Mouse (Mus musculus) neural tube, embryonic 12.5 days (tissue): ENCODE data around the gene Dbndd2. TPM values are rescaled to one million over a fixed set of nuclear protein-coding genes. Genes with fewer than 3 reads are reported as not detected.

Experiments used
- ATAC-seq: fragments of 200-750 bp; cut with Nextera tagmentation; 2 replicates; pipeline ENCODE4 v1.8.0; 2017; ENCODE audit warnings: low read depth, mild to moderate bottlenecking, moderate TSS enrichment, moderate library complexity; ENCODE audit not compliant: low FRiP score
- H3K27ac ChIP-seq: fragments of 300-500 bp; sonication (generic); 2 replicates; pipeline ENCODE4 v1.5.1; 2016
- H3K27me3 ChIP-seq: fragments of 300-500 bp; sonication (generic); replicated peaks from 2 replicates; pipeline ENCODE4 v1.6.1; 2016; ENCODE audit warnings: mild to moderate bottlenecking
- H3K36me3 ChIP-seq: fragments of 300-500 bp; sonication (generic); 2 replicates; pipeline ENCODE4 v1.6.1; 2016; ENCODE audit warnings: mild to moderate bottlenecking
- H3K4me1 ChIP-seq: fragments of 300-500 bp; sonication (generic); 2 replicates; pipeline ENCODE4 v1.6.1; 2016
- H3K4me2 ChIP-seq: fragments of 300-500 bp; sonication (generic); replicated peaks from 2 replicates; pipeline ENCODE4 v1.6.1; 2016; ENCODE audit warnings: mild to moderate bottlenecking
- H3K4me3 ChIP-seq: fragments of 300-500 bp; sonication (generic); 2 replicates; pipeline ENCODE4 v1.5.1; 2016
- H3K9ac ChIP-seq: fragments of 300-500 bp; sonication (generic); 2 replicates; pipeline ENCODE4 v1.6.1; 2016; ENCODE audit warnings: mild to moderate bottlenecking
- H3K9me3 ChIP-seq: fragments of 300-500 bp; sonication (generic); 2 replicates; pipeline ENCODE4 v1.6.1; 2016; ENCODE audit warnings: mild to moderate bottlenecking
- WGBS: fragments of 180-500 bp; shearing (Covaris S2); methylation state at CpG from one replicate; pipeline ENCODE4 v1.1.7; 2016; 5-methylcytosine and 5-hydroxymethylcytosine counted together
- polyA plus RNA-seq: library from polyadenylated mRNA; unstranded; fragments of >200 nt; fragmentation: Nextera tagmentation; extraction: Ambion mirVana; gene quantifications from 2 replicates; pipeline ENCODE4 v1.2.1, GENCODE M21; 2016

Dbndd2 gene
- polyA plus RNA-seq, 1 experiment from 2014 or later, result 7.0 TPM

DNA sequence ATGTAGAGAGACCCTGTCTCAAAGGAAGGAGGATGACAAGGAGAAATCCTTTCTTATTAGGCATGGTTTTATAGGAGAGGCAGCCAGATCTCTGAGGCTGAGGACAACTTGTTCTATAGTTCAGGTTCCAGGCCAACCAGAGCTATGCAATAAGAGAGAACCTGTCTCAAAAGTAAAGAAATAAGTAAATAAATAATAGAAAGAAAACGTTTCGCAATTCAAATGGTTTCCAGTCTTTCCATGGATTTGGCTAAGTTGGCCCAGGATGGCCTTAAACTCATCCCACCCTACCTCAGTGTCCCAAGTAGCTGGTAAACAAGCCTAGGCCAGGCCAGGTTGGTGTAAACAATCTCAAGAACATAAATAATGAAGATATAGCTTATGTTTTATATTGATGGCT, 41.2 kb upstream of the Dbndd2 start:
- Histone ChIP-seq H3K4me2 (no peak overlapping the region), H3K36me3 (no peaks in the 10 kb centered on the region), H3K9me3 (no peaks in the 10 kb centered on the region), H3K4me1 (peaks cover 19% of the 10 kb centered on the region), H3K9ac (no peak overlapping the region), H3K27ac (no peak overlapping the region), H3K27me3 (peaks cover 17% of the 10 kb centered on the region), H3K4me3 (no peak overlapping the region)
- 90% methylated on average over 2 of the region's 2 CpGs for WGBS
- ATAC-seq, result no peak

DNA sequence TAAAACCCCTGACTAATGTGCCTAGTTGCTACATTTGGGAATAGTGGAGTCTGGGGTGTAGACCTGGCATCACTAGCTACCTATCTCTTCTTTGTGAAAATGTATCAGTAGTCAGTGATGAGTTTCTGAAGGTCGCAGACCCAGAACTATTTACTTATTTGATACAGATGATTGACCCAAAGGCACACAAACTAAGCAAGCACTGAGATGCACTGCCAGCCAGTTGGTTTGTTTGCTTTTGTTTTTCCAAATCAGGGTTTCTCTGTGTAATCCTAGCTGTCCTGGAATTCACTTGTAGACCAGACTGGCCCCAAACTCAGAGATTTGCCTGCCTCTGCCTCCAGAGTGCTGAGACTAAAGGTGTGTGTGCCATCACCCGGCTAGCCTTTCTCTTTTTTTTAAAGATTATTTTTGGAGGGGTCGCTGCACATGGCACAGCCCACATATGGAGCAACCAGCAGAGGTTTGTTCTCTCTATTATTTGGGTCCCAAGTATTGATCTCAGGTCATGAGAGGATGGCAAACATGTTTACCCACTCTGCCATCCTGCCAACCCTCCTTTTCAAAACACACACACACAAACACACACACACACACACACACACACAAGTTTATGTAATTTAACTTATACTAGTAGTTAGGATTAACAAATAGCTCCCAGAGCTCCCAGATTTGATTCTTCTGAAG, 40.4 kb upstream of the Dbndd2 start:
- Histone ChIP-seq H3K4me3 (no peak overlapping the region), H3K4me1 (peaks cover 19% of the 10 kb centered on the region), H3K27me3 (peaks cover 17% of the 10 kb centered on the region), H3K4me2 (no peak overlapping the region), H3K9ac (no peak overlapping the region), H3K36me3 (no peaks in the 10 kb centered on the region), H3K27ac (no peak overlapping the region), H3K9me3 (no peaks in the 10 kb centered on the region)
- ATAC-seq, result no peak
- WGBS, result 85% methylated on average over 3 of the region's 3 CpGs

DNA sequence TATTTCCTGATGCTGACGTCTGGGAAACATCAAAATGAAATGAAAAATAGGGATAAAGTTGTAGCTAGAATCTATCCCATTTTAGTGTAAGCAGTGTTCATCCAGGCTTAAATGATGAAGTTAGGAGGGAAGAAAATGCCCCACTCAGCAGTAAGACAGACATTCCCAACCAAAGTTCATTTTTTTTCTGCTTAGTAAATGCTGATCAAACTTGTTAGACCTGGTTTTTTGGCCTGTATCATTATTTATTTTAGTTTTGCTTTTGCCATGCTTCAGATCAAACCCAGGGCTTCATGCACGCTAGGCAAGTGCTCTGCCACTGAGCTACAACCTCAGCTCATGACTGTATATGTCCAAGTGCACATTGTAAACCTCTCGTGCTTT, 39.8 kb upstream of the Dbndd2 start:
- WGBS, result 79% methylated on average over 3 of the region's 3 CpGs

DNA sequence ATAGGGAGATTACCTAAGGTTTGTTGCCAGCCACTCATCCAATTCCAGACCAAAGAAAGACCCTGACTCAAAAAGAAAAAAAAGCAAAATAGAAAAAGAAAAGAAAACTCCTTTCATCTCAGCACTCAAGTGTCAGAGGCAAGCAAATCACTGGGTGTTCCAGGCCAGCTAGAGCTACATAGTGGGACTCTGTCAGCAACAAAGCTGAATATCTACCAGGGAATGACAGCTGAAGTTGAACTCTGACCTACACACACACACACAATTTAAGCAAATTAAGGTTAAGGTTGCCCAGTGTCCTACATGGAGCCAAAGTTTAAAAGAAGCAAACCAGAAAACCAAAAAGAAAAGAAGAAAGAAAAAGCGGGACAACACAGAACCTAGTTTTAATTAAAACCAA, 37.8 kb upstream of the Dbndd2 start:
- WGBS, result 88% methylated on average over 1 of the region's 1 CpGs
- Histone ChIP-seq H3K36me3 (no peaks in the 10 kb centered on the region), H3K9me3 (no peaks in the 10 kb centered on the region), H3K9ac (no peak overlapping the region), H3K27ac (no peak overlapping the region), H3K4me2 (no peak overlapping the region), H3K4me1 (peaks cover 3% of the 10 kb centered on the region; the same call in 1 of the 2 replicates), H3K27me3 (no peaks in the 10 kb centered on the region), H3K4me3 (no peak overlapping the region)
- ATAC-seq, result no peak

More for the DNA sequence above, 39.8 kb upstream of the Dbndd2 start:
- no peak overlapping the region for H3K27ac ChIP-seq
- no peak overlapping the region for H3K4me3 ChIP-seq
- no peaks in the 10 kb centered on the region for H3K36me3 ChIP-seq
- peaks cover 17% of the 10 kb centered on the region for H3K27me3 ChIP-seq
- no peak overlapping the region for H3K4me2 ChIP-seq
- H3K9me3 ChIP-seq, result no peaks in the 10 kb centered on the region
- H3K9ac ChIP-seq, result no peak overlapping the region
- H3K4me1 ChIP-seq, result peaks cover 19% of the 10 kb centered on the region
- no peak for ATAC-seq

DNA sequence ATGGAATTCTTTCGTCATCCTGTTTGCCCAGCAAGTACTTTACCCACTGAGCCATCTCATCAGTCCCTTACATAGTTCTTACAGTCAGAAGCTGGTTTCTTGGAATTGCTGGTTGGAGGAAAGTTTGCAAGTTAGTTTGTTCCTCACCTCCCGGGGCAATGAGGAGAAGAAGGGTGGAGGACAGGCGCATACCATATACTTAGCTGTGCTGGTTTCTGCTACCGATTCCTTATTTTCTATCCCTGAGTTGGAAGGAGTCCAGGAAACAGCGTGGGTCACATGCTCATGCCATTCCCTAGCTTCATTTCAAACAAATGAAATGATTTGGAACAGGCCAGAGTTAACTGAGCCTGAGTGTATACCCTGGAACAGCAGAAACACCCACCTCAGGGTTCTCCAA, 37.0 kb upstream of the Dbndd2 start:
- no peaks in the 10 kb centered on the region for H3K36me3 ChIP-seq
- WGBS, result 82% methylated on average over 5 of the region's 5 CpGs
- no peak overlapping the region for H3K27ac ChIP-seq
- H3K27me3 ChIP-seq, result no peaks in the 10 kb centered on the region
- no peak for ATAC-seq
- H3K9me3 ChIP-seq, result no peaks in the 10 kb centered on the region
- no peak overlapping the region for H3K9ac ChIP-seq
- H3K4me2 ChIP-seq, result no peak overlapping the region
- no peaks in the 10 kb centered on the region for H3K4me1 ChIP-seq
- no peak overlapping the region for H3K4me3 ChIP-seq

DNA sequence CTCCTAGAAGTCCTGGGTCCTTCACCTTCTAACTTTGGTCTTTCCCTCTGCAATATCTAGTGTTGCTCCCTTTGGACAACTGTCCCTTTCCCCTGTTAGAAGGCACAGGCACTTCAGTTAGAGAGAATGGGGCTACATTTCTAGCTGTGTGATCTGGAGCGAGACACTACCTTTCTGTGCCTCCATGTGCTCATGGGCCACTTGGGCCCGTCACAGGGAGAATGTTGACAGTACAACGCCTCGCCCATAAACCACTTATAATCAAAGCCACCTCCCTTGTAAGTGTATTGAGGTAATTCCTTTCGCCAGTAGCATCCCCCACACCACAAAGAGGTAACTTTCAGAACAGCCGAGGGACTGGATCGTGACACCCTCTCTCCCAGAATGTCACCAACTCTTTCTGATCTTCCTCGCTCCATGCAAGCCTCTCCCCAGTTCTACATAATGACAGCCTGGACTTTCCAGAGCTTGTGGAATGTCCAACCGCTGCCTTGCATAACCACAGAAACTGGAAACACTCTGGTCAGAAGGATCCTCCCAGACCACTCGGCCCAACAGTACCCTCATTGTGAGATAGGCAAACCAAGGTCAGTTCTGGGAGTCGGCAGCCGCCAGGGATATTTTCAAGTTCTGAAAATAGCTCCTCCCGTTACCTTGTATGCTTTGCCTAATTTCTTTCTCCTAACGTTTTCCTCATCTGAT, 36.4 kb upstream of the Dbndd2 start:
- Histone ChIP-seq H3K4me1 (no peaks in the 10 kb centered on the region), H3K9me3 (no peaks in the 10 kb centered on the region), H3K36me3 (no peaks in the 10 kb centered on the region), H3K27ac (no peak overlapping the region), H3K9ac (no peak overlapping the region), H3K4me3 (no peak overlapping the region), H3K4me2 (no peak overlapping the region), H3K27me3 (no peaks in the 10 kb centered on the region)
- WGBS, result 88% methylated on average over 14 of the region's 14 CpGs
- no peak for ATAC-seq

DNA sequence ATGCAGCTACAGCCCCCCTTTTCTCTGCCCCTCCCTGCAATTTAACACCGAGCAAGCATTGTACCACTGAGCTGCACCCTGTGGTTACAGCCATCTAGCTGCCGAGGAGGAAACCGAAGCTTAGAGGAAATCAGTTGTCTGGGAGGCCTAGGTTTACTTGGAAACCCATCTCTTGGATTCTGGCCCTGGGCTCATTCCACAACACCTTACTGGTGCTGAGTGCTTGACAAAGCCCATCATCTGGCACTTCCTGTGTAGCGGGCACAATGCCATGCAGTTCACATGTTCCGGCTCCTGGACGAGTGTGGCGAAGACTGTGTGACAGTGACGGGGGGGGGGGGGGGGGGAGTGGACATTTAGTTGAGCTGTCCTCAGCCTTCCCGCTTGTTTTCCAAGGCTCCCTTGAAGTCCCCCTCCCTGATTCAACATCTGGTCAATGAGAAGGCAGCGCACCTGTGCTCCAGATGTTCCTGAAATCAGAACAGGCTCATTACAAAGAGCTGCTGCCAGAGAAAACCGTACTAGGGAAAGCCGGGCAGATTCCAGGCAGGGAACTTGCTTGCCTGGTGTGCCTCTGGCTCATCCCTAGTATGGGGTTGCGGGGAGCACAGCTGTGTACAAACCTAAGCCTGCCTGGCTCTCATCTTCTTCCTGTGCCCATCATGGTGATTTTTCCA, 33.8 kb upstream of the Dbndd2 start:
- Histone ChIP-seq H3K4me1 (peaks cover 7% of the 10 kb centered on the region), H3K9ac (no peak overlapping the region), H3K4me2 (no peak overlapping the region), H3K27ac (no peak overlapping the region), H3K9me3 (no peaks in the 10 kb centered on the region), H3K27me3 (no peaks in the 10 kb centered on the region), H3K36me3 (no peaks in the 10 kb centered on the region), H3K4me3 (no peak overlapping the region)
- 49% methylated on average over 13 of the region's 13 CpGs for WGBS
- no peak for ATAC-seq

DNA sequence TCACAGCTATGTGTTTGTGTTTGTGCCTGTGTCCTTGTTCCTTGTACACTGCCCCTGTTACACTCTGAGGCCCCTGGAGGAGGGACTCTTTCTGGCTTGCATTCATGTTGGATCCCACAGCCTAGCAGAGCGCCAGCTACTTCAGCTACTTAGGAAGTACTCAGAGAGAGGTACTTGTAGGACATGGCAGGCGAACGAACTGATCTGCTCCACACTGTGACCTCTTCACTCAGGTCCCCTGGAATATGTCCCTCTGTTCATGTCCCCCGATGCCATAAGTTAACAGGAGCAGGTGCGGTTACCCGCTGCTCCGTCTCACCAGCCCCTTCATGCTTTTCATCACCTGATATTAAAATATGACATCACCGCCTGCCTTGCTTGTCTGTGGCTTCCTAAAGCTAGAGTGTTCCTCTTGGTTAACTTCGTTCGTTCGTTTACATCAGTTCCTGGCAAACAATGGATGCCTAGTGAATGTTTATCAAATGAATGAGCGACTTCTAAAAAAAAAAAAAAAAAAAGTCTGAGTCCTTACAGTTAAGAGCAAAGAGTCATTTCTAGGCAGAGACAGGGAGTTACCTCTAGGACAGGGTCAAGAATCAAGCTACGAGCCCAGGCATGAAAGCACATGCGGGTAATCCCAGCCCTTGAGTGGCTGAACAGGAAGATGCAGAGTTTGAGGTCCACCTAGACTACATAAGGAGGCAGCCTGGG, 32.7 kb upstream of the Dbndd2 start:
- Histone ChIP-seq H3K36me3 (no peaks in the 10 kb centered on the region), H3K4me2 (no peak overlapping the region), H3K9me3 (no peaks in the 10 kb centered on the region), H3K4me1 (peaks cover 8% of the 10 kb centered on the region), H3K4me3 (no peak overlapping the region), H3K27ac (no peak overlapping the region), H3K27me3 (no peaks in the 10 kb centered on the region), H3K9ac (no peak overlapping the region)
- no peak for ATAC-seq
- WGBS, result 82% methylated on average over 14 of the region's 14 CpGs

DNA sequence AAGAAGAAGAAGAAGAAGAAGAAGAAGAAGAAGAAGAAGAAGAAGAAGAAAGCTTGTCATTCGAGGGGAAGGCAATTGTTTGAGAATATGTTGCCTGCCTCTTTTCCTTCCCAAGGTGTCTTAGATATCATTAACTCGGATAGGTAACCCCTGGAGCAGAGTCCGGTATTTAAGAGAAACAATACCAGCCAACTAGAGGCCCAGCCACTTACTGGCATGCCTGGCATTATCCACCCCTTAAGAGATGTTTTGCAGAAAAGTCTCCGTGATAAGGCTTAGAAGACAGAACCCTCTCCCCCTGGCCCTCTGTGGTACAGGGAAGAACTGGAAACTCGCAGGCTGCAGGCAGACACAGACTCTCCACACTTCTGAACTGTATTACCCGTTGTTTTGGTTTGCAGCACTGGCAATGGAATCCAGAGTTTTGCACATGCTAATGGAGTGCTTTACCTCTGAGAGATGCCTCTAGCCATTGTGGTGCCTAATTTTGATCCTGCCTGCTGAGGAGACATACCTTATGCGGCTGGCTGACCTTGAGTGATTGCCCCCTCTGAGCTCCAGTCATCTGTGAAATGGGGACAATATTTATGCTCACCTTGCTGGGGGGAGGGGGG, 31.9 kb upstream of the Dbndd2 start:
- Histone ChIP-seq H3K4me2 (no peak overlapping the region), H3K4me3 (no peak overlapping the region), H3K9me3 (no peaks in the 10 kb centered on the region), H3K9ac (no peak overlapping the region), H3K4me1 (peaks cover 8% of the 10 kb centered on the region), H3K27me3 (no peaks in the 10 kb centered on the region), H3K36me3 (no peaks in the 10 kb centered on the region), H3K27ac (no peak overlapping the region)
- no peak for ATAC-seq
- WGBS, result 74% methylated on average over 7 of the region's 7 CpGs

DNA sequence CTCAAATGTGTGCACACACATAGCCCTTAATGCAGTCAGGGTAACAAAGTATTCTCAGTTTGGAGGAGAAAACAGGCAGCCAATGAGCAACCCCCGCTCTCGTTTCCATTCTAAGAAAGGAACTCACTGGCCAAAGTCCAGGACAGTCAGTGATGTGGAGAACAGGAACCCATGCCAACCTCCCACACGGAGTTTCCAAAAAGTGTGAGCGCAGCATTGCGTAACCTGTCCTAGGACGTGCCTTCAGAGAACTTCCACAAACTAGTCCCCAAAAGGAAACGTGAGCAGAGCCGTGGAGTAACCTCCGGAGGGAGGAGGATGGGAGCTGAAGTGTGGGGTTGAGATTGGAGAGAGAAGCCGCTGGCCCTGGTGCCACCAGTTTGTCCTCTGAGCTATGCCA, 31.1 kb upstream of the Dbndd2 start:
- no peak overlapping the region for H3K9ac ChIP-seq
- no peak overlapping the region for H3K4me3 ChIP-seq
- H3K36me3 ChIP-seq, result no peaks in the 10 kb centered on the region
- H3K4me2 ChIP-seq, result no peak overlapping the region
- WGBS, result 86% methylated on average over 10 of the region's 10 CpGs
- no peak overlapping the region for H3K27ac ChIP-seq
- no peak for ATAC-seq
- H3K27me3 ChIP-seq, result no peaks in the 10 kb centered on the region
- H3K9me3 ChIP-seq, result no peaks in the 10 kb centered on the region
- peaks cover 8% of the 10 kb centered on the region for H3K4me1 ChIP-seq

DNA sequence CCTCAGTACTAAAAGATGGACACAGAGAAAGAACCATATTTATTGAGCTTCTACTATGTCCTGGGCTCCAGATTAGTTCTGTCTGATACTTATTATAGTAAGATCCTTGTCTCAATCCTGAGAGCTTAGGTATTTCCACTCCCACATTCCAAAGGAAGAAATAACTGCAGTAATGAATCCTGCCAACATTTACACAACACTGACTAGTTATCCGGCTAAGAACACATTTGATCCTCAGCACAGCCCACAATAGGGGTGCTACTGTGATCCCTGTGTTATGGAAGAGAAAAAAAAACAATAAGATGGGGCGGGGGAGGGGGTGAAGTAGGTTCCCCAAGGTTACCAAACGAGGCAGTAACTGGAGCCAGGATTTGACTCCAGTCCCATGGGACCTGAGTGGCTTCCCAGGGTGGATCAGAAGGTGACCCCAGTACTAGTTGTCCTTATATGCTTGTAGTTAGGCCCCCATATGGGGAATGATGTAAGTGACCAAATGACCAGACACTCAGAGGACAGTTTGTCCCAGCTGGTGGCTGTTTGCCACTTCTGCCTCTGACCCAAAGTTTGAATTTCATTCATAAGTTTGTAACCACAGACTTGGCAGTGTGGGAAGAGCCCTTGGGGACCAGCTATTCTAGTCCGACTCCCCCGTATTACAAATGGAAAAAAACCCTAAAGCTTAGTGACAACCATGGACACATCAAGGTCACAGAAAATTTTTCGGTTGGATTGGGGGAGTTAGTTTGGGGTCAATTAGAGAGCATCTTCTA, 30.3 kb upstream of the Dbndd2 start:
- WGBS, result 76% methylated on average over 6 of the region's 6 CpGs
- no peak overlapping the region for H3K9ac ChIP-seq
- no peaks in the 10 kb centered on the region for H3K36me3 ChIP-seq
- H3K4me1 ChIP-seq, result peaks cover 8% of the 10 kb centered on the region
- no peaks in the 10 kb centered on the region for H3K27me3 ChIP-seq
- no peak for ATAC-seq
- H3K4me2 ChIP-seq, result no peak overlapping the region
- H3K27ac ChIP-seq, result no peak overlapping the region
- H3K9me3 ChIP-seq, result no peaks in the 10 kb centered on the region
- H3K4me3 ChIP-seq, result no peak overlapping the region
